Comparison of ENCODE assay signal across 8 mouse cellular contexts in genomic region chr7:114103629-114104347, GRCm38 (mm10). TPM values are rescaled to one million over a fixed set of nuclear protein-coding genes. Genes with fewer than 3 reads are reported as not detected.
A peak's percentile ranks its signal among the peaks of the same experiment; 100 is the strongest.
DNase-seq lines count a peak whose midpoint lies in the region; ATAC-seq and TF ChIP-seq lines count a peak whose summit lies in the region.
"Had no signal": no experiment of that assay in that cellular context is flagged by ENCODE, and none has a peak within 500 bp of the region (broad histone marks: within the 10 kb centered on the region; RNA-seq: fewer than 3 reads in every experiment).

No protein-coding gene starts in this region.

- H3K27me3 ChIP-seq in embryonic facial prominence, embryonic 15.5 days: no peaks in the 10 kb centered on the region
- no peaks in the 10 kb centered on the region for H3K27me3 ChIP-seq in stomach, postnatal 0 days (ENCODE audit: control insufficient read depth, insufficient read depth, low read length)

- intact Hi-C loops in left cerebral cortex, adult 2 months (cut with DNase I): no loop called here

- 79% methylated on average over 24 of the region's 24 CpGs for WGBS in embryonic facial prominence, embryonic 15.5 days
- 63% methylated on average over 24 of the region's 24 CpGs for WGBS in stomach, postnatal 0 days

- ATAC-seq in embryonic facial prominence, embryonic 15.5 days (ENCODE audit: insufficient number of reproducible peaks, low FRiP score, low TSS enrichment, low read depth): peak; percentile 78
- ATAC-seq in stomach, postnatal 0 days (ENCODE audit: low FRiP score, low TSS enrichment): no peak

- H3K9ac ChIP-seq in embryonic facial prominence, embryonic 15.5 days: no peak overlapping the region
- no peak overlapping the region for H3K9ac ChIP-seq in stomach, postnatal 0 days (ENCODE audit: low read length)

- TF ChIP-seq EP300 in stomach, postnatal 0 days (optimal IDR thresholded peaks at IDR 0.05): no peak

- H3K27ac ChIP-seq in embryonic facial prominence, embryonic 15.5 days (replicated peaks): no peak overlapping the region
- no peak overlapping the region for H3K27ac ChIP-seq in stomach, postnatal 0 days (replicated peaks)
- no peak overlapping the region for H3K27ac ChIP-seq in left cerebral cortex, adult 2 months

- no peaks in the 10 kb centered on the region for H3K36me3 ChIP-seq in embryonic facial prominence, embryonic 15.5 days
- no peaks in the 10 kb centered on the region for H3K36me3 ChIP-seq in stomach, postnatal 0 days (ENCODE audit: control insufficient read depth, insufficient read depth, low read length)

- DNase-seq in kidney, postnatal 10 days: peak; percentile 44
- no peak for DNase-seq in kidney, adult 11 months
- peak; percentile 34 to 58 for DNase-seq in lung, adult 18-20 months
- DNase-seq in thymus, postnatal 10 days (ENCODE audit: low spot score in 2 of 2): peak; percentile 56 to 57
- no peak for DNase-seq in stomach, postnatal 0 days (ENCODE audit: low spot score)
- no peak for DNase-seq in left cerebral cortex, adult 2 months (ENCODE audit: extremely low spot score in 1 of 2, low spot score in 2 of 2)
- DNase-seq: cerebellum, adult 11 months had no signal

- H3K9me3 ChIP-seq in embryonic facial prominence, embryonic 15.5 days (replicated peaks): no peaks in the 10 kb centered on the region
- no peaks in the 10 kb centered on the region for H3K9me3 ChIP-seq in stomach, postnatal 0 days (ENCODE audit: control insufficient read depth, low read length)

- H3K4me3 ChIP-seq in embryonic facial prominence, embryonic 15.5 days (replicated peaks): no peak overlapping the region
- no peak overlapping the region for H3K4me3 ChIP-seq in stomach, postnatal 0 days (ENCODE audit: low read depth, low read length)
- no peak overlapping the region for H3K4me3 ChIP-seq in left cerebral cortex, adult 2 months

- TF ChIP-seq CTCF in stomach, postnatal 0 days (IDR thresholded peaks at IDR 0.05; ENCODE audit: low read depth): no peak
- TF ChIP-seq CTCF in left cerebral cortex, adult 2 months (IDR thresholded peaks at IDR 0.05): no peak

- no peak overlapping the region for H3K4me2 ChIP-seq in embryonic facial prominence, embryonic 15.5 days (replicated peaks)
- no peak overlapping the region for H3K4me2 ChIP-seq in stomach, postnatal 0 days (replicated peaks; ENCODE audit: low read depth)

- no peaks in the 10 kb centered on the region; the same call in 1 of the 2 replicates for H3K4me1 ChIP-seq in embryonic facial prominence, embryonic 15.5 days
- no peaks in the 10 kb centered on the region for H3K4me1 ChIP-seq in stomach, postnatal 0 days (replicated peaks; ENCODE audit: control insufficient read depth, insufficient read depth)

RNA-seq across cellular contexts. Expression of gene Rras2, which starts 13.8 kb away (rescaled TPM):
- 20.0 and 22.7 TPM in 2 replicates for polyA plus RNA-seq in embryonic facial prominence, embryonic 15.5 days (2015; fragmentation: Nextera tagmentation; extraction: Ambion mirVana)
- 26.2 and 26.4 TPM in 2 replicates for polyA plus RNA-seq in stomach, postnatal 0 days (2015; fragmentation: Nextera tagmentation; extraction: Ambion mirVana)
- 10 to 100 TPM; 16.4 to 20.8 TPM for total RNA-seq in left cerebral cortex, adult 2 months (2021)

Comparison
In these comparisons a context has a peak if more than half of its experiments do, and no peak if none do; other contexts are left out.
1. DNase-seq: peak in kidney, postnatal 10 days (single experiment), lung, adult 18-20 months (2 of 2) and thymus, postnatal 10 days (2 of 2); none in kidney, adult 11 months (single experiment), stomach, postnatal 0 days (single experiment) and left cerebral cortex, adult 2 months (0 of 2).